Mouse (Mus musculus) testis, adult 2 months (tissue): ENCODE results near the gene Astl.

Source experiments
- CTCF ChIP-seq: fragments of 200-500 bp; IDR thresholded peaks from 2 replicates; pipeline ENCODE4 v1.5.1; 2012; ENCODE audit warnings: low read depth, mild to moderate bottlenecking, inconsistent platforms, low read length, moderate library complexity; ENCODE audit not compliant: control insufficient read depth, insufficient read depth, insufficient replicate concordance
- POLR2A ChIP-seq: fragments of 200-500 bp; IDR thresholded peaks from 2 replicates; pipeline ENCODE4 v1.6.1; 2012; ENCODE audit warnings: low read depth, mild to moderate bottlenecking, inconsistent platforms, low read length, moderate library complexity; ENCODE audit not compliant: control insufficient read depth

- TF ChIP-seq CTCF: no peak
- TF ChIP-seq POLR2A: no peak
These were observed 40.8 kb downstream of the Astl start for GRCm38 (mm10) chr2:127379250-127379649.
